Mouse (Mus musculus) ES-Bruce4 (cell line): ENCODE measurements around the gene Pon2.

ENCODE experiments used
- CTCF ChIP-seq: IDR thresholded peaks from one replicate; pipeline ENCODE4 v1.8.1; 2011; ENCODE audit warnings: low read depth, low read length
- POLR2A ChIP-seq: IDR thresholded peaks from one replicate; pipeline ENCODE4 v1.8.1; 2011; ENCODE audit warnings: low read length; ENCODE audit not compliant: insufficient read depth

DNA sequence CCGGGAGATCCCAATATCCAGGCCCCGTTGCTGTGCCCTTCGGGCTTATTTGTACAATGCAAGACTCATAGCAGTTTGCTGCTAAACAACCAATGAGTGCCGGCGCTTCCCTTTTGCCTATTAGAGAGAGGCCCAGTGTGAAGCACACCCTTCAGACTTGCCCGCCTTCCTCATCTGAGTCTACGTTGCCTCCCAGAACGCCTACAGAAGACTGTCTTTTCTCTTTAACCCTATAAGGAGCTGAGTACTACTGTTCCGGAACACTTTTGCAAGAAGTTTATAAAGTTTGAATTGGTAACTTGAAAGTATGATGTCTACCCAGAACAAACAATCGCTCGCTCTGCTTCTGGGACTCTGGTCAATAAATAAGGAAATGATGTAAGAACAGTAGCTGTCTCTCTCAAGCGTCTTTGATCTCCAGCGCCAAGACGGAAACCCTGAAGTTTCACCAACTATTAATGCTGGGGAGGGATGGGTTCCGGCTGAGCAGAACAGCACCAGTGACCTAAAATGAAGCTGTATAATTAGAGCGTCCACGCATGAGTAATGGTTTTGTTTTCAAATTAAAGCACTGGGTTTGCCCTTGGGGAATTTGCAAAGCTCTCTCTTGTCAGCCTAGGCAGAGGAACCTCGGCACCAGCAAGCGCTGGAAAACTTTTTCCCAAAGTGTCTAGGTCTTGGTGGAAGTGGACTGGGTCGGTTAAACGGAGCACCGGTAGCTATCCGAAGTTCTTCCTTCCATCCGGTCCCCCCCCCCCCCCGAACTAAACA lies 749 bp downstream of the Pon2 start:
- TF ChIP-seq CTCF (no peak), POLR2A (no peak)
